13 mouse cellular contexts compared by ENCODE assay signal in genomic region chr4:85405276-85405675, GRCm38 (mm10).
DNase-seq lines count a peak whose midpoint lies in the region; ATAC-seq and TF ChIP-seq lines count a peak whose summit lies in the region.
"Had no signal": no experiment of that assay in that cellular context is flagged by ENCODE, and none has a peak within 500 bp of the region (broad histone marks: within the 10 kb centered on the region; RNA-seq: fewer than 3 reads in every experiment).

No protein-coding gene starts in this region.

- H3K9ac ChIP-seq in forebrain, embryonic 13.5 days = no peak overlapping the region
- H3K9ac ChIP-seq: embryonic facial prominence, embryonic 12.5 days; kidney, embryonic 15.5 days had no signal

- peak; percentile 54 for ATAC-seq in forebrain, embryonic 13.5 days
- ATAC-seq: activated CD4-positive, CD25-positive, alpha-beta regulatory T cell, adult 4 months; inflammation-experienced regulatory T-cells, adult 6 months had no signal

- H3K36me3 ChIP-seq in forebrain, embryonic 13.5 days (ENCODE audit: poor library complexity, severe bottlenecking) = no peaks in the 10 kb centered on the region
- no peaks in the 10 kb centered on the region for H3K36me3 ChIP-seq in forebrain, embryonic 10.5 days (replicated peaks)
- H3K36me3 ChIP-seq: embryonic facial prominence, embryonic 12.5 days; kidney, embryonic 15.5 days had no signal

- no peak overlapping the region for H3K4me2 ChIP-seq in forebrain, embryonic 13.5 days
- H3K4me2 ChIP-seq: embryonic facial prominence, embryonic 12.5 days; kidney, embryonic 15.5 days had no signal

- WGBS in forebrain, embryonic 13.5 days = 74% methylated on average over 7 of the region's 7 CpGs
- 84% methylated on average over 7 of the region's 7 CpGs for WGBS in forebrain, embryonic 10.5 days

- no peak overlapping the region for H3K27ac ChIP-seq in forebrain, embryonic 13.5 days
- H3K27ac ChIP-seq in forebrain, embryonic 10.5 days = no peak overlapping the region
- peak overlapping the region; percentile 56; the same call in 1 of the 2 replicates for H3K27ac ChIP-seq in layer of hippocampus, adult 2 months
- H3K27ac ChIP-seq: embryonic facial prominence, embryonic 12.5 days; kidney, embryonic 15.5 days; macrophage had no signal

- no peaks in the 10 kb centered on the region for H3K4me1 ChIP-seq in forebrain, embryonic 13.5 days
- no peaks in the 10 kb centered on the region for H3K4me1 ChIP-seq in forebrain, embryonic 10.5 days
- H3K4me1 ChIP-seq: embryonic facial prominence, embryonic 12.5 days; kidney, embryonic 15.5 days had no signal

- H3K27me3 ChIP-seq in forebrain, embryonic 13.5 days = 0 out of 2 replicates have a peak, but pooled peaks cover 5% of the 10 kb centered on the region
- H3K27me3 ChIP-seq in forebrain, embryonic 10.5 days (ENCODE audit: poor library complexity, severe bottlenecking) = no peaks in the 10 kb centered on the region
- H3K27me3 ChIP-seq: kidney, embryonic 15.5 days had no signal

- no peak for DNase-seq in forebrain, embryonic 10.5 days (ENCODE audit: extremely low spot score, low spot score)
- peak; percentile 45 to 47 for DNase-seq in layer of hippocampus, adult 2 months (ENCODE audit: low spot score in 2 of 2)
- DNase-seq in layer of hippocampus, adult 9-10 months (ENCODE audit: low spot score) = no peak
- DNase-seq in layer of hippocampus, postnatal 36 days = peak; percentile 18 to 36
- DNase-seq in telencephalon, adult 2 months (ENCODE audit: low read depth, low spot score) = peak; percentile 64
- DNase-seq in c-Kit-positive CD71-positive TER-119-positive erythroid progenitor cells, embryonic 14.5 days (ENCODE audit: low spot score) = no peak
- no peak for DNase-seq in kidney, postnatal 14 days

- H3K4me3 ChIP-seq in forebrain, embryonic 13.5 days = no peak overlapping the region
- H3K4me3 ChIP-seq in forebrain, embryonic 10.5 days = no peak overlapping the region
- no peak overlapping the region for H3K4me3 ChIP-seq in layer of hippocampus, adult 2 months
- H3K4me3 ChIP-seq: embryonic facial prominence, embryonic 12.5 days; kidney, embryonic 15.5 days had no signal

- H3K9me3 ChIP-seq in forebrain, embryonic 13.5 days (replicated peaks) = no peaks in the 10 kb centered on the region
- H3K9me3 ChIP-seq in forebrain, embryonic 10.5 days = no peaks in the 10 kb centered on the region
- H3K9me3 ChIP-seq: embryonic facial prominence, embryonic 12.5 days; kidney, embryonic 15.5 days had no signal

- no peak for TF ChIP-seq CTCF in layer of hippocampus, adult 2 months (conservative IDR thresholded peaks at IDR 0.05)

Comparison
In these comparisons a context has a peak if more than half of its experiments do, and no peak if none do; other contexts are left out.
1. DNase-seq: peak in layer of hippocampus, adult 2 months (2 of 2), layer of hippocampus, postnatal 36 days (2 of 2) and telencephalon, adult 2 months (single experiment); none in forebrain, embryonic 10.5 days (single experiment), layer of hippocampus, adult 9-10 months (single experiment), c-Kit-positive CD71-positive TER-119-positive erythroid progenitor cells, embryonic 14.5 days (single experiment) and kidney, postnatal 14 days (single experiment).